In genomic region chr14:27038783-27039182, GRCm38 (mm10) we compare ENCODE assay signal across 8 mouse cellular contexts. TPM values are rescaled to one million over a fixed set of nuclear protein-coding genes. Genes with fewer than 3 reads are reported as not detected.
DNase-seq lines count a peak whose midpoint lies in the region; ATAC-seq lines count a peak whose summit lies in the region.

Gene Il17rd, plus strand, starts transcription at chr14:27038941.

- H3K27me3 ChIP-seq in forebrain, embryonic 14.5 days (replicated peaks; ENCODE audit: control insufficient read depth, insufficient read depth, low read length) = peaks cover 8% of the 10 kb centered on the region; the same call in 1 of the 2 replicates
- H3K27me3 ChIP-seq in liver, embryonic 16.5 days (ENCODE audit: control insufficient read depth, insufficient read depth, low read depth, low read length) = peaks cover 46% of the 10 kb centered on the region
- H3K27me3 ChIP-seq in neural tube, embryonic 13.5 days = peaks cover 25% of the 10 kb centered on the region

- intact Hi-C loops in heart, postnatal 10 days (cut with DNase I) = loop anchor here (2.0 kb wide), 1 partner anchor 144 kb away; no protein-coding TSS in a partner anchor

- peak within 1 kb of the TSS; percentile 97 for H3K4me2 ChIP-seq in forebrain, embryonic 14.5 days (ENCODE audit: low read length)
- H3K4me2 ChIP-seq in liver, embryonic 16.5 days (ENCODE audit: low read depth, low read length) = peak within 1 kb of the TSS; percentile 80
- peak within 1 kb of the TSS; percentile 97 for H3K4me2 ChIP-seq in neural tube, embryonic 13.5 days

- H3K9me3 ChIP-seq in forebrain, embryonic 14.5 days (replicated peaks; ENCODE audit: control insufficient read depth, low read length) = no peaks in the 10 kb centered on the region
- H3K9me3 ChIP-seq in liver, embryonic 16.5 days (replicated peaks; ENCODE audit: control insufficient read depth, low read length) = no peaks in the 10 kb centered on the region
- H3K9me3 ChIP-seq in neural tube, embryonic 13.5 days = no peaks in the 10 kb centered on the region

- H3K27ac ChIP-seq in forebrain, embryonic 14.5 days (ENCODE audit: low read depth, low read length) = peak within 1 kb of the TSS; percentile 58; the same call in 1 of the 2 replicates
- H3K27ac ChIP-seq in liver, embryonic 16.5 days (ENCODE audit: low read length) = no peak within 1 kb of the TSS
- H3K27ac ChIP-seq in neural tube, embryonic 13.5 days (replicated peaks) = no peak within 1 kb of the TSS; the same call in 1 of the 2 replicates

- H3K4me1 ChIP-seq in forebrain, embryonic 14.5 days (ENCODE audit: control insufficient read depth, insufficient read depth, low read length) = peaks cover 2% of the 10 kb centered on the region; the same call in 1 of the 2 replicates
- H3K4me1 ChIP-seq in liver, embryonic 16.5 days (ENCODE audit: control insufficient read depth, low read depth, low read length) = no peaks in the 10 kb centered on the region; the same call in 1 of the 2 replicates
- peaks cover 31% of the 10 kb centered on the region for H3K4me1 ChIP-seq in neural tube, embryonic 13.5 days (replicated peaks)

- peak; percentile 89 for DNase-seq in CD4-positive, CD25-positive, alpha-beta regulatory T cell, adult 2 months (ENCODE audit: low read depth, low spot score)
- DNase-seq in c-Kit-positive CD71-positive TER-119-positive erythroid progenitor cells, embryonic 14.5 days (ENCODE audit: low spot score) = peak; percentile 7
- peak; percentile 90 for DNase-seq in forebrain, embryonic 14.5 days (ENCODE audit: low spot score)
- peak; percentile 91 to 95 for DNase-seq in heart, postnatal 10 days
- DNase-seq in large intestine, adult 2 months (ENCODE audit: low read depth, low spot score) = peak; percentile 88
- peak; percentile 66 for DNase-seq in telencephalon, adult 2 months (ENCODE audit: low read depth, low spot score)

- H3K9ac ChIP-seq in forebrain, embryonic 14.5 days (ENCODE audit: low read length) = peak within 1 kb of the TSS; percentile 76
- peak within 1 kb of the TSS; percentile 45 for H3K9ac ChIP-seq in liver, embryonic 16.5 days (ENCODE audit: low read depth, low read length)
- H3K9ac ChIP-seq in neural tube, embryonic 13.5 days = peak within 1 kb of the TSS; percentile 76

- WGBS in forebrain, embryonic 14.5 days = under 1% methylated on average over 29 of the region's 29 CpGs
- WGBS in large intestine, adult 2 months = under 1% methylated on average over 29 of the region's 29 CpGs
- 0% methylated on average over 29 of the region's 29 CpGs for WGBS in liver, embryonic 16.5 days (ENCODE audit: insufficient replicate concordance)
- WGBS in neural tube, embryonic 13.5 days = under 1% methylated on average over 29 of the region's 29 CpGs

- H3K36me3 ChIP-seq in forebrain, embryonic 14.5 days (ENCODE audit: control insufficient read depth, insufficient read depth, low read length) = no peaks in the 10 kb centered on the region
- H3K36me3 ChIP-seq in liver, embryonic 16.5 days (ENCODE audit: control insufficient read depth, insufficient read depth) = no peaks in the 10 kb centered on the region
- H3K36me3 ChIP-seq in neural tube, embryonic 13.5 days = no peaks in the 10 kb centered on the region

- ATAC-seq in forebrain, embryonic 14.5 days = peak; percentile 95
- peak; percentile 74 for ATAC-seq in liver, embryonic 16.5 days (ENCODE audit: low read depth)
- ATAC-seq in neural tube, embryonic 13.5 days (ENCODE audit: low read depth) = peak; percentile 91

- peak within 1 kb of the TSS; percentile 89 for H3K4me3 ChIP-seq in forebrain, embryonic 14.5 days (ENCODE audit: low read depth, low read length)
- H3K4me3 ChIP-seq in liver, embryonic 16.5 days (ENCODE audit: low read depth, low read length) = peak within 1 kb of the TSS; percentile 66
- H3K4me3 ChIP-seq in neural tube, embryonic 13.5 days = peak within 1 kb of the TSS; percentile 67

RNA-seq across cellular contexts. Expression of gene Il17rd, which starts in this region (rescaled TPM):
- polyA plus RNA-seq in forebrain, embryonic 14.5 days (2014; fragmentation: Nextera tagmentation; extraction: Ambion mirVana) = 1.3 and 1.9 TPM in 2 replicates
- total RNA-seq in heart, postnatal 10 days (2021) = 1 to 10 TPM; 7.7 to 7.9 TPM
- 0.98 and 1.8 TPM in 2 replicates for polyA plus RNA-seq in large intestine, adult 2 months (2012; rRNA removed)
- 0.16 and 0.25 TPM in 2 replicates for polyA plus RNA-seq in liver, embryonic 16.5 days (2015; fragmentation: Nextera tagmentation; extraction: Ambion mirVana)
- polyA plus RNA-seq in neural tube, embryonic 13.5 days (2015; fragmentation: Nextera tagmentation; extraction: Ambion mirVana) = 2.0 and 2.1 TPM in 2 replicates

Comparison
In these comparisons a context has a peak if more than half of its experiments do, and no peak if none do; other contexts are left out.
1. Peak in ATAC-seq, H3K4me3 ChIP-seq, H3K9ac ChIP-seq and H3K4me2 ChIP-seq in liver, embryonic 16.5 days; RNA of the gene not detected or under 1 TPM.
2. DNase-seq: peak in every context shown above with its lines; median percentile 93 in heart, postnatal 10 days; 90 in forebrain, embryonic 14.5 days; 89 in CD4-positive, CD25-positive, alpha-beta regulatory T cell, adult 2 months; 88 in large intestine, adult 2 months; 66 in telencephalon, adult 2 months; 7 in c-Kit-positive CD71-positive TER-119-positive erythroid progenitor cells, embryonic 14.5 days.